Mouse (Mus musculus) embryo, embryonic 9.5 days (tissue): ENCODE measurements around the gene Nrxn1.

Source experiments
- DNase-seq: peaks from one replicate; pipeline ENCODE4 v3.0.0-alpha.2; 2017; ENCODE audit errors: extremely low spot score

Nrxn1 gene

DNA sequence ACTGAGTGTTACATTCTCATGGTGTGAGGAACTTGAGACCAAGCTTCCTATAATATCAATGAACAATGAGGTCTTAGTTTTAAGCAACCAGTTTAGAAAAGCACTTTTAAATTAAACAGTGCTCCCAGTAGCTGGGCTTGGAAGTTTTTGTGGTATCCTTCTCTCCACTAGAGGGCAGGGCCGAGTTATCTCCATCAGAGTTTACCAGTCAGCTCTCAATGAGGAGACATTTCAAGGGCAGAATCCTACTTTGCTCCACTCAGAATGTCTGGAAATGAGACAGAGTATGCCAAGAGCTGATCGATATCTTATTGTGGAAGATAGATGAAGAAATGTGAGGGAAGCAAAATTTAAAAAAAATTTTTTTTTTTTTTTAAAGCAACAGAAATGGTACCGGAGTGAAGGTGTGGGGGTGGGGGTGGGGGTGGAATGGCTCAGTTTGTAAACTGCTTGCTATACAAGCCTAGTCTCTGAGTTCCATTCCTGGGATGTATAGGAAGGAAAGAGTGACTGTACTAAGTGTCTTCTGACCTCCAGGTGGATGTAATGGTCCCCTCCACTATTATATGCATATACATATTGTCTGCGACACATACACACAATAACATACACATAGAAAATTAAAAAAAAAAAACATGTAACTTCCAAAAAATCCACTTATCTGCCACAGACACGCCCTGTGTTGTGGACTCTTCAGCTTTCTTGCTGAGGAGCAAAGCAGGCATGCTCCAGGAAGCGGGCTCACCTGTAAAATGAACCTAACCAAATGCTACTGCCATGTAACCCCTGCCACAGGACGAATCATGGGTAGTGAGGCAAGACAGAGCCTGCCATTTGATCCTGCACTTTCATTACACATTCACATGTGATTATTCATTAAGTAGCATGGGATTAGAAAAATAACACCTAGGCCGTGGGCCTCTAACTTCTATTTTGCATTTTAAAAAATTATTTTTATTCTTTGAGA is 283.4 kb downstream of the Nrxn1 start:
- peak; percentile 43 for DNase-seq

DNA sequence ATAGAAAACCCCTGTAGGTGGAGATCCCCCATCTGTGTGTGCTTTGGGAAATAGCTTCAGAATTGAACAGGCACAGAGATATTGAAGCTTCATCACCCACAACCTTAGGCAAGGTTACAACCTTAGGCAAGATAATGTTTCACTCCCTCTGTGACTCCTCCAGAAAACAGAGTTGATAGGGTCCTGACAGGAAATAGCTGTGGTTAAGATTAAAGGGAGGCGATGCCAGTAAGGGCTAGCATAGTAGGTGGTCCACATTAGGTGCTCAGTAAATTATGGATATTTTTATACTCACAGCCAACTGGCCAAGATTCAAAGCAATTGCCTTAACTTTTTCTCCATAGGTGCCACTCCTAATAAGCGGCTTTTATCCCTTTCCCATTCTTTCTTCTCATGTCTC is 284.6 kb downstream of the Nrxn1 start:
- DNase-seq: no peak

DNA sequence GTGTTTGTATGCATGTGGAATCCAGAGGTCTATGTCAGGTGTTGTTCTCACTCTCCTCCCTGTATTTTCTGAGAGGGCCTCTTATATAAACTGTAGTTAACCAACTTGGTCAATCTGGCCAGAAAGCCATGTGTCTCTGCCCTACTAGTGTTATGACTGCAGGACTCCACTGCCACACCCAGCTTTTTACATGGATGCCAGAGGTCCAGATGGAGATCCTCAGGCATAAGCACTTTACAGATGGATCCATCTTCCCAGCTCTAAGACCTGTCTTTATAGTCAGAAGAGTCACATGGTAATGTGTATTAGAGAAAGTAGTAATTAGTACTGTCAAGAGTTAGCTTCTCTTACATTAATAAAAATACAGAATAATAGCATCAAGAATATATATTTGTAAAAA is 285.7 kb downstream of the Nrxn1 start:
- no peak for DNase-seq

DNA sequence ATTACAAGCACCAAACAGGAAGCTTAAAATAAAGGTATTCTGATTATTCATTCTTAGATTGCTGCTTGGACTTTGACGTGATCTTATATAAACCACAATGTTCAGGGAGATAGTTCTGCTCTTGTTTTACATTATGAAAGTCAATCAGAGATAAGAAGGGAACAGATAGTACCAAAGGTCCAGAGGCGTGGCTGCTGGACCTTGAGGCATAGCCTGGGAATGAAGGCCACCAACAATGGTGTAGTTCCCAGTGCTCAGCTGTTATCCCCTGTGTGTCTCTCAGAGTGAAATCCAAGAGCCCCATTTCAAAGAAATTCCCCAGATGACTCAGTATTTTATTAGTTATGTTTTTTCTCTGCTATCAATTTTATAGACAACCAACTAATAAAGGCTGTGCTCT is 294.2 kb downstream of the Nrxn1 start:
- DNase-seq: no peak

DNA sequence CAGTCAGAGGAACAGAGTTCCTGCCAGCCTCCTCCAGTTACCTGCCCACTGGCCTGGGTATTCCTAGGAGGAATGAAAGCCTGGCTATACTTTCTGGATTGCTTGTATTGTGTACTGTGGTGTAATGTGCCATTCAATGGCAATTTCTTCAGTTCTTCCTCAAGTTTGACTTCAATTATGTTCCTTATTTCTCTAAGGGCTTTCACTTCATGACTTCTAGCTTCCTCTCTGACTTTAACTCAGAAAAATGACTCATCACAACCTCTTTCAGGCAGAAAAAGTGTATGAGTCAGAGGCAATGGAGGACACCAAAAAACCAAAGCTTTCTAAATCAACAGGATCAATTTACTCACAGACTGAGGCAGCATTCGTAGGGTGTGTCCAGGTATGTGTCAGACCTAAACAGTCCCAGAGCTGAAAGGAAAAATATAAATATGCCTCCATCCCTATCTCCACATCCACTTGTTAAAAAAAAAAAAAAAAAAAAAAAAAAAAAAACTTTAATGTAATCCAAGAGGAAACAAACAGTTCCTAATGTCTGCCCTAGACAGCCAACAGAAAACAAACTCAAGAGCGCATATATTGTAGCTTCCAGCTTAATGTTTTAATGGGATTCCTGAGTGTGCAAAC is 295.1 kb downstream of the Nrxn1 start:
- DNase-seq: no peak

DNA sequence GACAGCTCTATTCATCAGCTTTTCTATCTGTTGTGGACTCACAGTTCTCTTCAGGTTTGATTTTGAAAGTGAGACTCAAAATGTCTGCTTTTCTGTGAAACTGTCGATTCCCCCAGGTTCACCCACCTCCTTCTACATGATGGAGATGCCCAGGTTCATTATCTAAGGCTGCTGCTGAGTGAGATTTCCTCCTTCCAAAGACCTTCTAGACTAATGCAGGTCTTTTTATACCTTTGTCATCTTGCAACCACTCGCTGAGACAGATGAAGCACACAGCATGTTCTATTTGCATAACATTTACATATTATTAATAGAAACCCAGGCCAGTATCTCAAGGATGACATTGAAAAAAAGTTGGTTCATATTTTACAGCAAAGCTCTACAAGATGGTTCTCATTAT is 295.9 kb downstream of the Nrxn1 start:
- DNase-seq: no peak

DNA sequence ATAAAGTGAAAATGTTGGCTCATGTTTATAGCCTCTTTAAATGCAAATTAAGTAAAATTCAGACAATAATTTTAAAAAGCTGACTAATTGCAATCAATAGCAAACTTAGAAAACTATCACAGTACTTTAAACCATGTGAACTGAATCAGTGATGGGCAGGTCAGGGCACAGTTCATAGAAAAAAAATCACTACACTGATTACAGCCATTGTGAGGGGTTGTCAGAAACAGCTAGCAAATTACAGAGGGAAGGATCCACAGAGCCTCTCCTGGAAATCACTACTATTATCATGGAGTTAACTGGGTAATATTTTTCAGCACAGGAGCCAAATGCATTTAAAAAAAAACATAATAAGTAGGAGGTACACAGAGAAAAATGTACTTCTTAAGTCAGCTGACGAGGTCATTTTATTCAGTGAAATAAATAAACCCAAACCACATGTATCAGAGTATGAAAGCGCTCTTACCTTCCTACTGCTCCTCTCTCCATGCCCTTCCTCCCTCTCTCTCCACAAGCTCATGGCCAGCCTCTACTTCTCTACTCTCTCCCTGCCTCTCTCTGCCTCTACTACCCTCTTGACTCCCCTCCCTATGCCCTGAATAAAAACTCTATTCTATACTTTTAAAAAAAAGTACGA is 304.3 kb downstream of the Nrxn1 start:
- DNase-seq: no peak

DNA sequence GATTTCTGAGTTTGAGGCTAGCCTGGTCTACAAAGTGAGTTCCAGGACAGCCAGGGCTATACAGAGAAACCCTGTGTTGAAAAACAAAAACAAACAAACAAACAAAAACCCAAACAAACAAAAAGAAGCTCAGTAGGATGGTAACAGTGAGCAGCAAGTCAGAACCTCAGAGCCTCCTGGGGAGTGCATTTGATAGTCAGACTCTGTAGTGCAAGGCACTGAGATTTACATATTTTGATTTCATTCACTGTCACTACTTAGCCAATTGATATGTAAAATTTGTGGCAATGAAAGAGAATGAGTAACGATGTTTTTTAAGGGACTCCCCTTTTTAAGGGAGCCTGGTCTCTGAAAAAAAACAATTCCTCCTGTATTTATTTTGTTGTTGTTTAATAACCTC is 304.8 kb downstream of the Nrxn1 start:
- no peak for DNase-seq

DNA sequence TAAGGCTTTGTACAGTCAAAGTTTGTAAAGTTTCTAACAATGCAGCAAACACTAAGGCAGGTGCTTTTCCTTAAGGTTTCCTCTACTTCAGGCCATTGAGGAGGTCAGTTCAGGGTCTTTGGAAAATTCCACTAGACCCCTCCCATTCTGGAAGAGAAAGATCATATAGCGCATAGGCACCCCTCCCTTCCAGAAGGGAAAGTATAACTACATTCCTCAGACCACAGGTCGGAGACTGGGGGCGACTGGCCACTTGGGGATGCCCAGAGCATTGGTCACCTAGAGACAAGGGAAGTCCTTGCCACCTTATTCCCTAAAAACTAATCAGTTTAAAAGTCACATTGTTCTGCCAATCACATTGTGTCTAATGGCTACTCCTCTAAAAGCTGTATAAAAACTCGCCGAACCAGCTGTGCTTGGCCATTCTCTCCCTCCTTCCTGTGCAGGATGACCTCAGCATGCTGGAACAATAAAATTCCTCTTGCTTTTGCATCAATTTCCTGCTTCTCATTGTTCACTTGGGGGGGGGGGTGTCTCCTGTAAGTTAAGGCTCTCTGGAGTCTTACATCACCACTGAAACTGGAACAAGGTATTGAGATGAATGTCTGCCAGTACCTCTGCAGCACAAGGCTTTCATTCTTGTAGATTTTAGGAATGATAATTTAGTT is 305.6 kb downstream of the Nrxn1 start:
- no peak for DNase-seq

DNA sequence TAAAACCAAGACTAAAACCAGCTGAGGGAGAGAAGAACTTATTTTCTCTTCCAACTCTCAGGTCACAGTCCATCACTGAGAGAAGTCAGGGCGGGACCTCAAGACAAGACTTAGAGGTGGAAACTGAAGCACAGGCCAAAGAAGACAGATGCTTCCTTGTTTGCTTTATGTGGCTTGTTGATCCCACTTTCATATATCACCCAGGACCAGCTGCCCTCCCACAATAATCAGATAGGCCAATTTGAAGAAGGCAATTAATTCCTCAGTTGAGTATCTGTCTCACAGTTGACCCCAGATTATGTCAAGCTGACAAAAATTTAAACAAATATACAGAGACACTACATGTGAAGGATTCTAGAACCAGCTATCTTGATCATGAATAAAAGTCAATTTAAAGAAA is 312.4 kb downstream of the Nrxn1 start:
- DNase-seq: no peak

DNA sequence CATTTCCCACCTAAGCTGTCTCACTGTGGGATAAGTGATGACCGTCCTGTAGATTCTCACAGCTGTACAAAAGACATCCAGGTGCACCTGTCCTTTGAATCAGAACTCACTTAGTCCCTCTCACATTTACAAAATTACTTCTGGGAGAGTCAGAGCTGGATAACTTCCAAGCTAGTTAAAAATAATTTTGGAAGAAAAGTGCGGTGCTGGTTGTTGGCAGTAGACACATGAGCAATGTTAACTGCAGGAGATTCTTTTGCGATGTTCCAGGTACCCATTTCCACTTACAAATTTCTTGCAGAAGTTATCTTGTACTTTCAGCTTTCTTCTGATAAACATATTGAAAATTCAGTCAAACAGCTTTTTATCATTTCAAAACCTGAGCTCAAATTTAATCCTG is 317.5 kb downstream of the Nrxn1 start:
- DNase-seq: no peak

DNA sequence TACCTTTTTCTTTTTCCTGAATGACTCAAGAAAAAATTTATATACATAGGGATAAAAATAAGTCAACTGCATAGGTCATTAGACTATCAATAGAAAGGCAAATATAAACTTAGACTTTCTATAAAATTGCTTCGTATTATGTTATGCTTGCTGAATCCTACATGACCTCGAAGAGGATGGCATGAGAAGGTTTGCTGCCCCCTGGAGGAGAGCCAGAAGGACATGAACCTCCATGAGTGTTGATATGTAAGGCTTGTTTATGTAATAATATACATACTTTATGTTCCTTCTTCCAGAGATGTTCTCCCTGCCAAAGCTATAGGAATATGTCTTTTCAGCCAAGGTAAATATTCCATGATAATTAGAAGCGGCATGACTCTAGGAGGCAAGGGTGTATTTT is 319.6 kb downstream of the Nrxn1 start:
- DNase-seq: peak; percentile 8

DNA sequence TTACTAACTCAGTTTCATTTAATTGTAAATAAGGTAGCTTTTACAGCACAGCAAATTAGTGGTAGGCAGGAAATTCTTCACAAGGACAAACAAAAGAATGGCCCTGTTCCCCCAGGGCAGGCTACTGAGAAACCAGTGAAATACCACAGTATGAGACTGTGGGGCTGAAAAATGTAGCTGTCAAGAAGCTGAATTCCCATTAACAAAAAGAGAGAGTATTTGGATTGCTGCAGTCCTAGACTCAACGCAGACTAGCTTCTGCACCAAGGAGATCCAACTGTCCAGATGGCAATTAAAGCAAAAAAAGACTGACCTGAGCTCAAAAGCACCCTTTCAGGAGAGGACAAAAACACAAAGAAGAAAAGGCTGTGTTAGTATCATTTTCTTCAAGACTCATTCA is 324.7 kb downstream of the Nrxn1 start:
- DNase-seq: peak; percentile 22

DNA sequence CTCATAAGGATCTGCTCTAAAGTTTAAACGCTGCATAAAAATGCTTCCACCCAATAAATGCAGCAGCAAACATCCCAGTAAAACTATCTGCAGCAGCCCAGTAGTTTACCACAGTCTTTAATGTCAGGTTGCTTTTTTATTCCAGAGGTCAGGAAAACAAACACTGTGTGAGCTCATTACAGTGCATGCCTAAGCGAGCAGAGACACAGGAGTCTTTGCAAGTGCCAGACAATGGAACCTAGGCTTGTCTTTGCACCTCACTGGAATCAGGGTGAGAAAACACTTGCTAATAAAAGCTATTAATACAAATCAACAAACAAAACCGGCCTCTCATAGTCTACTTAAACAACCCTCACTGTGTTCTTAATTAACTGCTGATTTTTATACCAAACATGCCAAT is 365.7 kb downstream of the Nrxn1 start:
- DNase-seq: no peak

DNA sequence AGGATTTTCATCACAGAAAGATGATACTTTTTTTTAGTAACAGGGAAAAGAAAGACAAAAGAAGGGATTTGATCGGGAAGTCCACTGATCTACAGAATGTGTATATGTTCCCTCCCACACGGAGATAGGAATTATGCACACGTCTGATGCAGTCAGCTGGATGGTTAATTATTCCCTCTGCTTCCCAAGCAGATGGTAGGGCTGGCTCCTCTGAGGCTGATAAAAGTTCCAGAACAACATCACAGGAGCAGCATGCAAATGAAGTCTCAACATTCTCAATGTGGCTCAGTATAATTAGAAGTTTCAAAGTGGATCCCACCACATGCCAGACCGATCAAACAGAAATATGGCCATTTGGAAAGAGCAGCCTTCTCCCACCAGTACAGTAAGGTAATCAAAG is 388.1 kb downstream of the Nrxn1 start:
- no peak for DNase-seq

DNA sequence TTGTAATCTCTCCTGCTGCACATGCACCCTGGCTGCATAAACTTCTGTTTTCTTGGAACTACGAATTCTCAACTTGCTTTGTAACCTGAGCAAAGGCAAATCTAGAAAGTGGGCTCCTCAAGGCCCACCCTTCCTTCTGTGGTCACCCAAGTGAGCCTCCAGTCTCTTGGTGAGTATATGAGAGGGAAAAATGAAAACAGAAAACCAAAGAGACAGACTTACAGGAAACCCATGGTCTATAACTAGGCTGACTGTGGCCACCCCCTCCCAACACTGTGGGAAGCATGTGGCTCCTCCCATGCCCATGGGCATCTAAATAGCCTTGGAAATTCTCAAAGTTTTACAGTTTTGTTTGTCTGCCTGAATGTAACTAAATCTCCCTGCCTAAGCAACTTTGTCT is 390.2 kb downstream of the Nrxn1 start:
- no peak for DNase-seq

DNA sequence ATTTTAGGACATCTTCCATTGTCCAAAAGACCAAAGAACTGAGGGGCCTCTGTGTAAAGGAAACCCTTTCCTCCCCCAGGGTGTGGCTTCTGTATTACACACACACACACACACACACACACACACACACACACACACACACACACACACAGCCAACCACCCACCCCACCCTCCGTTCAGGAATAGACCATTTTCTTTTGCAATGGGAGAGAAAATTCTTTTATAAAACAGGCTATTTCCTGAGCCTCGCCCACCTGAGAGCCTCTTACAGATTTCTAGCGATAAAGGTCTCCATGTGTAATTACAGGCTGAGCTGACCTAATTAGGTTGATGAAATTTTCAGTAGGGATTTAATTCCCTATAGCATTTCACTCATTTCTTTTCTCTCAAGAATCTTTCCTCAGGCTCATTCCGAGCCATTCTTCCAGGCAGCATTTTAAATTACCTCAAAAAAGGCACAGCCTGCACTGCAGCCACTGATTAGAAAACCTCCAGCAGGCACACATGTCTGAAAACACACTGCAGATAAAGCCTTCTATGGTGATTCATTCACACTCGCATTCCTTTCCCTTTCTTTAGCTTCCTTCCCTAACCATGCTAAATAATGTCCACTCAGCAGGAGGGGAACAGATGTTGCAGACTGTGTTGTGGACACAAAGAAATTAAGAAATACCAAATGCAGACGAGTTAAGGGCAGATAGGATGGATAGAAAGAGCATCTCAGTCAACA is 396.6 kb downstream of the Nrxn1 start:
- DNase-seq: peak; percentile 52

DNA sequence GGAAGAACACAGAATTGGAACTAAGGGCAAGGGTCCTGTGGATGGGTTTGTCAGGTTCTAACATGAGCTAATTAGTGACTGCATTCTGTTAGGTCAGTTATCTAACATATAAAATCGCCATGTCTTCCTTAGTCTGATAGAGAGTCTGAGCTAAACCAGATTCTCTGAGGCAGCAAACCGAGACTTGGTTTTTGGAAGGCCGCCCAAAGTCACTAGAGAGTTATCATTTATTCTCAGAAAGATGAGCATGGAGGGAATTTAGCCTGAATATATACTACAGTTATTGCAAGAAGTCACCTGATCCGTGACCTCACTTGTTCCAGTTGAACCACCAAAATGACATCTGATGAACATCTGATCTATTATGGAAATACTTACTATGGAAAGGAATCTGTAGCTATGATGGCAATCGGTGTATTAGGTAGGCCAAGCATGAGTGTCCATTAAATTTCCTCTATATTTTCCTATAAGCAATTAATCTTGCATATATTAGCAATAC is 397.7 kb downstream of the Nrxn1 start:
- DNase-seq: no peak

DNA sequence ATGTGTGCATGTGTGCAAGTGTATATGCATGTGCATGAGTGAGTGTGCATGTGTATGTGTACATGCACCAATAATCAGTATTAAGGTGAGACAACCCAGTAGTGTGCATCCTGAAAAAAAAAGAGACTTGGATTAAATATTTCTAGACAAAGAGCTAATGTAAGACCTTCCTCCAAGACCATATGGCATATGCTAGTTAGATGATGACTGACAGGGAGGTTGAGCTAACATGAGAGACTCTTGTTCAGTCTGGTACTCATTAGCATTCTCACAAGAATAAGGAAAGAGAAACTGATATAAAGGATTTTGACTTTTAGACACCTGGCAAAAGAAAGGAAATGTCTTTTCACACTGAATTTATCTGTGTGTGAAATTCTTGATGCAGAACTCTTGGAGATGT is 408.7 kb downstream of the Nrxn1 start:
- no peak for DNase-seq

DNA sequence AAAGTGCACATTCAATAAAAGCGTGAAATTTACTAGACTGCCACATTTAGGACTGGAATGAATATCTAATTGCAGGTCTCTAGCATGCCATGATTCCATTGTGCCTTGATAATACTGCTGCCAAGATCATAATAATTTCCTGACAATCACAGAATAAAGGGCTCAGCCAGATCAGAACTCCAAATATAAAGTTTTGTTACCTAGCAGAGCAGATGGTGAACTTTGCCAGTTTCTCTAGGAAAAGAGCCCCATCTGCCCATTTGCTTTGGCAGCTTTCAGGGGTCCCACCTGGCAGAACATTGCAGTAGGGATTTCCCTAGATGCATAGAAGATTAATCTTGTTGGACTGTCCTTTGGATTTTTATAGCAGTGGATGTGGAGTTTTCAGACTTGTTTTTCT is 411.9 kb downstream of the Nrxn1 start:
- no peak for DNase-seq

DNA sequence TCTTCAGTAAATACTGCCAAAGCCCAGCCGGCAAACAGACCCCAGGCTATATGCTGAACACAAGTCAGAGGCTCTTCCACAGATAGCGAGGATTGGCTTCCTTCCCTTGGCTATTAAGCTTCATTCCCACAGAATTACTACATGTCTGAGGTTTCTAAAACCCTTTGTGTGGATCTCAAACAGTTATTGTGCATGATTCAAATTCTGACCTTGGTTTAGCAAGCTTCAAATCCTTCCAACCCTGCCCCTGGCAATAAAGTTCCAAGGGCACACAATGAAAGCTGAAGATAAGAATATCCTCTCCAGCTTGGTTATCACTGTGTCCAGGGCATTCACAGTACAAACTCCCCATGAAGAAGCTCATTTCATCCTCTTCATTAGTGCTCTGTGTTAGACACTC is 416.2 kb downstream of the Nrxn1 start:
- DNase-seq: no peak
